Mouse (Mus musculus) lung, embryonic 14.5 days (tissue): ENCODE results near the gene Prickle2. TPM values are rescaled to one million over a fixed set of nuclear protein-coding genes. Genes with fewer than 3 reads are reported as not detected.
A peak's percentile ranks its signal among the peaks of the same experiment; 100 is the strongest.

Experiments used
- ATAC-seq: fragments of 200-750 bp; cut with Nextera tagmentation; 2 replicates; pipeline ENCODE4 v1.8.0; 2017; ENCODE audit warnings: mild to moderate bottlenecking, moderate TSS enrichment, moderate library complexity; ENCODE audit not compliant: insufficient read depth
- DNase-seq: peaks from one replicate; pipeline ENCODE4 v3.0.0-alpha.2; 2015
- H3K27ac ChIP-seq: fragments of 300-500 bp; sonication (generic); 2 replicates; pipeline ENCODE4 v1.5.1; 2014; ENCODE audit warnings: low read depth, mild to moderate bottlenecking, moderate library complexity
- H3K27me3 ChIP-seq: fragments of 300-500 bp; sonication (generic); 2 replicates; pipeline ENCODE4 v1.6.1; 2014; ENCODE audit warnings: low read length, control low read depth; ENCODE audit not compliant: insufficient read depth
- H3K36me3 ChIP-seq: fragments of 300-500 bp; sonication (generic); 2 replicates; pipeline ENCODE4 v1.6.1; 2014; ENCODE audit warnings: control low read depth; ENCODE audit not compliant: insufficient read depth
- H3K4me1 ChIP-seq: fragments of 300-500 bp; sonication (generic); 2 replicates; pipeline ENCODE4 v1.6.1; 2014; ENCODE audit warnings: antibody characterized with exemption, control low read depth; ENCODE audit not compliant: insufficient read depth
- H3K4me2 ChIP-seq: fragments of 300-500 bp; sonication (generic); 2 replicates; pipeline ENCODE4 v1.6.1; 2014; ENCODE audit warnings: mild to moderate bottlenecking
- H3K4me3 ChIP-seq: fragments of 300-500 bp; sonication (generic); 2 replicates; pipeline ENCODE4 v1.5.1; 2014; ENCODE audit warnings: low read depth, low read length
- H3K9ac ChIP-seq: fragments of 300-500 bp; sonication (generic); 2 replicates; pipeline ENCODE4 v1.6.1; 2014
- H3K9me3 ChIP-seq: fragments of 300-500 bp; sonication (generic); 2 replicates; pipeline ENCODE4 v1.6.1; 2016; ENCODE audit warnings: low read depth, low read length, control low read depth
- CTCF ChIP-seq: IDR thresholded peaks from 2 replicates; pipeline ENCODE4 v1.5.1; 2016; ENCODE audit warnings: antibody characterized with exemption, low read depth
- WGBS: fragments of 180-500 bp; shearing (Covaris S2); extraction: QIAGEN DNeasy Blood & Tissue Kit; methylation state at CpG from one replicate; pipeline ENCODE4 v1.1.7; 2014; 5-methylcytosine and 5-hydroxymethylcytosine counted together
- polyA plus RNA-seq: library from polyadenylated mRNA; unstranded; fragments of >200 nt; fragmentation: Nextera tagmentation; extraction: Ambion mirVana; gene quantifications from 2 replicates; pipeline ENCODE4 v1.2.1, GENCODE M21; 2014

Prickle2 gene
- polyA plus RNA-seq, 1 experiment from 2014 or later: 11.0 TPM

DNA sequence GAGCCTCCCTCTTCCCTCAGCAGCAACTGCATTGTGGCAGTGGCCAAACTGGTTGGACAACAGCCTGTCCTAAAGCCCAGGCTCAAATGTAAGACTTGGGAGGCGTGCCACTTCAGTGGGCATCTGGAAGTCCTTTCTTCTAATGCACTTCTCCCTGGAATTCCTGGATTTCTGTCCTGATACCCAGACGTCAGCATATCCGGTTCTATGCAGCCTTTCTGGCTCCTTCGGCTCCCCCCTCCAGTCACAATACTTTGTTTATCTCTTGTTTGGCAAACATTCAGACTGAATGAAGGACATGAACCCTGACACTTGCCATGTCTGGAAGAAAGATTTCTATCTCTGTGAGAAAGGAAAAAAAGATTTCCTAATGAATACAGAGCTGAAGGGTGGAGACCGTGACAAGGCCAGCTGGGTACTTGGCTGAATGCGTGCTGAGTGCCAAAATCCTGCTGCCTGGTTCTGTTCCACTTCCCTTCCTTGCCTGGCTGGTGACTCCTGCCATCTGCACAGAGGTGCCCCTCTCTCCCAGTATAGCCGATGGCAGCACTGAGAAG, 241.1 kb downstream of the Prickle2 start:
- TF ChIP-seq CTCF: no peak
- H3K27ac ChIP-seq: peak overlapping the region; percentile 78
- no peak overlapping the region for H3K9ac ChIP-seq
- ATAC-seq (0 out of 2 replicates have a peak, but pooled peaks have one; percentile 3), DNase-seq (peak; percentile 89)
- peaks cover 58% of the 10 kb centered on the region for H3K4me1 ChIP-seq
- no peaks in the 10 kb centered on the region for H3K27me3 ChIP-seq
- H3K4me3 ChIP-seq: no peak overlapping the region
- no peaks in the 10 kb centered on the region for H3K36me3 ChIP-seq
- WGBS: 15% methylated on average over 7 of the region's 7 CpGs
- no peaks in the 10 kb centered on the region for H3K9me3 ChIP-seq
- peak overlapping the region; percentile 23 for H3K4me2 ChIP-seq

DNA sequence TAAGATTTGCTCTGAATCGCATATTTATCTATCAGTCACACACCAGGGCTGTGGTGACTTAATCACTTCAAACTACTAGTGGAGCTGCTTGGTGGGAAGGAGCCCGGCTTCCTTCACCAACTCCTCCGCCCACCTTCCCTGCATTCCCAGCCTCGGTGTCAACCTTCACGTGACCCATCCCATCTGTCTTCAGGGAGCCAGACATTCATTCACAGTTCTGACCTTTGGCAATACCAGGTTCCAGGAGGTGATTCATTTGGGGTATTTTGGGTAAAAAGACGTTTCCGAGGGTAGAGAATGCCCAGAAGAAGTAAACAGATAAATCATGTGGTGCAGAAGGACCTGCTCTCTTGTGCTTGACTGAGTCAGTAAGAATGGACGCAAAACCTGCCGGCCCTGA, 242.2 kb downstream of the Prickle2 start:
- WGBS: 29% methylated on average over 9 of the region's 9 CpGs
- Histone ChIP-seq H3K4me1 (peaks cover 48% of the 10 kb centered on the region), H3K9ac (no peak overlapping the region), H3K36me3 (no peaks in the 10 kb centered on the region), H3K4me2 (no peak overlapping the region), H3K4me3 (no peak overlapping the region), H3K9me3 (no peaks in the 10 kb centered on the region), H3K27ac (no peak overlapping the region), H3K27me3 (no peaks in the 10 kb centered on the region)
- ATAC-seq (no peak), DNase-seq (no peak)
- no peak for TF ChIP-seq CTCF

- ATAC-seq (no peak), DNase-seq (no peak)
- Histone ChIP-seq H3K36me3 (0 out of 2 replicates have a peak, but pooled peaks cover 2% of the 10 kb centered on the region), H3K4me3 (no peak overlapping the region), H3K27ac (no peak overlapping the region), H3K4me1 (peaks cover 32% of the 10 kb centered on the region), H3K27me3 (no peaks in the 10 kb centered on the region), H3K9me3 (no peaks in the 10 kb centered on the region), H3K9ac (no peak overlapping the region), H3K4me2 (no peak overlapping the region)
- WGBS: 80% methylated on average over 2 of the region's 2 CpGs
- TF ChIP-seq CTCF: no peak
Observed at GRCm38 (mm10) chr6:92460750-92461149, 245.2 kb downstream of the Prickle2 start.

- H3K27ac ChIP-seq: no peak overlapping the region
- WGBS: 56% methylated on average over 4 of the region's 4 CpGs
- DNase-seq (no peak), ATAC-seq (no peak)
- no peaks in the 10 kb centered on the region for H3K9me3 ChIP-seq
- peaks cover 6% of the 10 kb centered on the region; the same call in 1 of the 2 replicates for H3K4me1 ChIP-seq
- TF ChIP-seq CTCF: no peak
- no peaks in the 10 kb centered on the region for H3K27me3 ChIP-seq
- H3K9ac ChIP-seq: no peak overlapping the region
- peaks cover 10% of the 10 kb centered on the region; the same call in 1 of the 2 replicates for H3K36me3 ChIP-seq
- no peak overlapping the region for H3K4me2 ChIP-seq
- H3K4me3 ChIP-seq: no peak overlapping the region
Observed at GRCm38 (mm10) chr6:92458026-92458425, 247.9 kb downstream of the Prickle2 start.

GRCm38 (mm10) chr6:92451421-92451820, 254.5 kb downstream of the Prickle2 start:
- Histone ChIP-seq H3K27me3 (no peaks in the 10 kb centered on the region), H3K9ac (no peak overlapping the region), H3K27ac (no peak overlapping the region), H3K9me3 (no peaks in the 10 kb centered on the region), H3K4me3 (no peak overlapping the region), H3K4me2 (no peak overlapping the region), H3K4me1 (peaks cover 8% of the 10 kb centered on the region; the same call in 1 of the 2 replicates), H3K36me3 (peaks cover 8% of the 10 kb centered on the region; the same call in 1 of the 2 replicates)
- TF ChIP-seq CTCF: no peak
- DNase-seq (no peak), ATAC-seq (no peak)
- WGBS: 76% methylated on average over 1 of the region's 1 CpGs

GRCm38 (mm10) chr6:92449956-92450355, 256.0 kb downstream of the Prickle2 start:
- DNase-seq (no peak), ATAC-seq (no peak)
- no peaks in the 10 kb centered on the region for H3K9me3 ChIP-seq
- H3K4me1 ChIP-seq: peaks cover 8% of the 10 kb centered on the region; the same call in 1 of the 2 replicates
- no peak for TF ChIP-seq CTCF
- no peak overlapping the region for H3K9ac ChIP-seq
- H3K27me3 ChIP-seq: no peaks in the 10 kb centered on the region
- H3K4me3 ChIP-seq: no peak overlapping the region
- H3K36me3 ChIP-seq: peaks cover 8% of the 10 kb centered on the region; the same call in 1 of the 2 replicates
- no peak overlapping the region for H3K4me2 ChIP-seq
- H3K27ac ChIP-seq: no peak overlapping the region
- 83% methylated on average over 1 of the region's 1 CpGs for WGBS

DNA sequence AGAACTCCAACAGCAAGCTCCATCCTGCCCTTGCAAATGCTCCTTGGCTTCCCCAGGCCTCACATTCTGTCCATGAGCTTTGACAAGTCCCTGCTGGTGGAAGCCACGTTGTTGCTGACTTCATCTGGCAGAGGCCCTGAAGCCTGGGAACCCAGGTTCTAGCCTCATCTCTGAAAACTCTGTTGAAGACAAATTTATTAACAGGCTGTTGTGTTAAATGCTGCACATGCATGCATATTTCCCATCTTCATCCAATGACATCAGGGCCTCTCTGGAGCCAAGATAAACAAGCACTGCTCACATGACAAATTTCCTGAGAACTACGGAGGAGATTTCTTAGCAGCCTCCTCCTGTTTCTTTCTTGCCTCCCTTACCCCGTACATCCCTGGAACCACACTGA, 259.3 kb downstream of the Prickle2 start:
- H3K36me3 ChIP-seq: no peaks in the 10 kb centered on the region
- no peaks in the 10 kb centered on the region for H3K9me3 ChIP-seq
- H3K4me1 ChIP-seq: peaks cover 8% of the 10 kb centered on the region; the same call in 1 of the 2 replicates
- ATAC-seq (peak; percentile 62), DNase-seq (peak; percentile 69)
- peak overlapping the region; percentile 66; the same call in 1 of the 2 replicates for H3K27ac ChIP-seq
- H3K4me2 ChIP-seq: no peak overlapping the region
- no peak overlapping the region for H3K4me3 ChIP-seq
- no peak overlapping the region for H3K9ac ChIP-seq
- WGBS: 33% methylated on average over 3 of the region's 3 CpGs
- TF ChIP-seq CTCF: no peak
- H3K27me3 ChIP-seq: no peaks in the 10 kb centered on the region
